Mouse (Mus musculus) kidney, adult 18-20 months (tissue): Measurements from ENCODE around the gene Gm49361.
"Not testable (repeated sequence)": the region's sequence is repeated elsewhere in the genome, so short reads cannot be mapped to it uniquely, and the experiment has no call there.

Source experiments
- DNase-seq: peaks from one replicate; pipeline ENCODE4 v3.0.0; 2021

Gene Gm49361

DNA sequence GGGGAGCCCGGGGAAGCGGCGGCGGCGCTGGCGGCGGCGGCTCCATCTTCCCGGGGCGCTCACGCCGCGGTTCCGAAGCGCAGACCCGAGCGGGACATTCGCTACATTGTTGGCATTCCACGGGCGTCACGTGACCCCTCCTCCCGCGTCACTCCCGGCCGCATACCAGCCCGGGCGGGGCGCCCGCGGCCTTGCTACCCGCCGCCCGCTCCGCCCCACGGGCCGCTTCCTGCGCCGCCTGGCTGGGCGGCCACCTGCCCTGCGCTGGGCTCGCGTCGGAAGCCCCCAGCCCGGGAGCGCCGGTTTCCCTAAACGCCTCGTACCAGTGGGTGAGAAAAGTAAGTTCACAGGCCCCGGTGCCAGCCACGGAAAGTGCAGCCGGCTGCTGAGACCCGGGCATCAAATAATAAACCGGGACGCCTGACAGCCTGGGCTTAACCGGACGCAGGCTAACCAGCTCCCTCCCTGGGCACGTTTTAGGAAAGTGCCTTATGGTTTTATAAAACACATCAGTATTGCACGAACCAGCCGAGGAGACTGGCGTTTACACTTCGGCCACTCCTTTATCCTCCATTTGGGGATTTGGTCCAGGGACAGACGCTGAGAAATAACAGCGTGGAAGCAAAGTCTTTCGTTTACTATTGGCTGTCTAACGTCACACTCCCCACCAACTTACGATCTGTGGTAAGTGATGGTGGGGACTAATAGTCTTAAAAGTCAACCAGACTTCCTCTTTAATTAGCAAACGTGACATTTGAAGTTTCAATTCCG lies at the start of gene Gm49361:
Gm49361 (minus strand) TSS at position 103 of the 771 bp plus-strand sequence.
- peak; percentile 97 for DNase-seq

- no peak for DNase-seq
Measured at GRCm38 (mm10) chr14:57791171-57791570, 45.3 kb upstream of the Gm49361 start.

DNA sequence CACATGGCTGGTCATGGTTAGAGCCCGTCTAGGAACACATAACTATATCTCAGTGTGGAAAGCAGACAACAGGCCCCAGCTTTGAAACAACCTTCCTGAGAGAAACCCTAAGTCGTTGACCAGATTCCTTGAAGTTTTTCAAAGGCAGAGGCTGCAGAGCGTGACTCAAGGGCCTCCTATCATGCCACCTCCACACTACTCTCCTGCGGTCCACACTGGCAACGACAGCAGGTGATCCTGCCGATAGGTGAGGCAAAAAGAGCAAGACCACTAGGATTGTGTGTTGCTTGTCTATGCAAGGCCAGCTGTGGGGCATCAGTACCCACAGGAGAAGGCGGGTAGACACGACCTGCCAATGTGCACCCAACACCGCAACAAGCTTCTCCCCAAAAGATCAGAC lies 43.9 kb upstream of the Gm49361 start:
- no peak for DNase-seq

DNA sequence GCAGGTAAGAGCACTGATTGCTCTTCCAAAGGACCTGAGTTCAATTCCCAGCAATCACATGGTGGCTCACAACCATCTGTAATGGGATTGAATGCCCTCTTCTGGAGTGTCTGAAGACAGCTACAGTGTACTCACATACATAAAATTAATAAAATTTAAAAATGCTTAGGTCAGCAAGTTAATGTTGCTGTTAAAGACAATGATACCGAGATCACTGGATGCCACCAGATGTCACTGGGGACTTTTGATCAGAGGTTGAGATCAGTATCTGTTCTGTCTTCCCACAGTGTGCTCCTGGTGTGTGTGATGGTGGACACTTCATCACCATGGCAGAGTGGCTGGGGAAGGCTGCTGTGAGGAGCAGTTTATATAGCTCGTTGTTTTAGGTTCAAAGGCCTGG lies 43.4 kb upstream of the Gm49361 start:
- no peak for DNase-seq

DNA sequence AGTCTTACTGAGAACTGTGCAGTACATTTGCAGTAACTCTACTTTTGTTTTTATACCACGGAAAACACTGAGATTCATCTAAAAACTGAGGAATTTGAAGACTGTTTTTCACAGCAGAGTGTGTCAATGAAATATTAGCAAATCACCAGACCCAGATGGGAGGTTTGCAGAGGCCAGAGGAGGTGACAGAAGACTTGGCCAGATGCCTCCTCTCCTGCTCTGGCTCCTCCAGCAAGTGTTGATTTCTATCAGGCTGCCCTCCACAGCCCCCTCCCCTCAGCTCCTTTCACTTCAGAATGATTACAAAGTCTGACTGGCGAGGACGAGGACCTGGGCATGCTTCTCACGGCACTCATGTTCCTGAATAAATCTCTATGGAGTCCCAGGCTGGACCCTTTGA lies 41.5 kb upstream of the Gm49361 start:
- DNase-seq = no peak

DNA sequence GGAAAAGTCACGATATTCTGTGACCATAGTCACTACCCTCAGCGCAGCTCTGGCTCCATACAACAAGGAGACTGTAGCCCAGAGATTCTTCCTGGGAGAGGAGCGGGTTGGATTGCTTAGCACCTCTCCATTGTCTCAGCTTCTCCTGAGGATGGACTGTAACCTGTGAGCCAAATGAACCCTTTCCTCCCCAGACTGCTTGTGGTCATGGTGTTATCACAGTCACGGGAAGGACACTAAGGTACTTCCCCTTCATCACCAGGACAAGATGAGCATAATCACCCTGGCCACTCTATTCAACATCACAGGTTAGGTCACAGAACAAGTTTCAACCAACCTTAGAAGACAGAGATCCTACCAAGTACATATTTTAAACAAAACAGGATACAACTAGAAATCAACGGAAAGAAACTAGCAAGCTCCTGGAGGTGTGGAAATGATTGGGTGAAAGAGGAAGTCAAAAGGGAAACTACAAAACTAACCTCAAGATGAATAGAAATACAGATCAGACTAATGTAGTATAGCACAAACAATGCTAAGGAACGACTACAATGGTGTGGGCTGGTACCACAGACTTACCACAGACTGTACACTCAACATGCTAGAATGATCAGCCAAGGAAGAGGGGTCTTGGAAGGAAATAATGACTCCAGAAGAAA lies 26.4 kb upstream of the Gm49361 start:
- DNase-seq = no peak

DNA sequence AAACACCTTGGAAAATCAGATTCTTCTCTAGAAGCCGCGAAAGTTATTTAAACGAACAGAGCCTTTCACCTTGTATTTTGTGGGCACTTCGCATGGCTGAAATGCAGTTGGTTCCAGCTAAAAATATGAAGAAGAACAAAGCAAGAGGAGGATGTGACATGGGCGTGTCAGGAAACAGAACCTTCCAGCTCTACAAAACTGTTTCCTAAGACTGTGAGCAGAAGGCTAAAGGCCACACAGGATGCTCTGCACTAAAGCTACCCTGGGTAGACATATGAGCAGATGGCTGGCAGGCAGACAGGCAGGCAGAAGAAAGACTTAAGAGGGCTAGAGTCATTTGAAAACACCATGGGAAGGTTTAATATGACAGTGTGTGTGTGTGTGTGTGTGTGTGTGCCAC lies 23.2 kb upstream of the Gm49361 start:
- DNase-seq = no peak

- no peak for DNase-seq
Measured at GRCm38 (mm10) chr14:57760447-57761412, 14.8 kb upstream of the Gm49361 start.

DNA sequence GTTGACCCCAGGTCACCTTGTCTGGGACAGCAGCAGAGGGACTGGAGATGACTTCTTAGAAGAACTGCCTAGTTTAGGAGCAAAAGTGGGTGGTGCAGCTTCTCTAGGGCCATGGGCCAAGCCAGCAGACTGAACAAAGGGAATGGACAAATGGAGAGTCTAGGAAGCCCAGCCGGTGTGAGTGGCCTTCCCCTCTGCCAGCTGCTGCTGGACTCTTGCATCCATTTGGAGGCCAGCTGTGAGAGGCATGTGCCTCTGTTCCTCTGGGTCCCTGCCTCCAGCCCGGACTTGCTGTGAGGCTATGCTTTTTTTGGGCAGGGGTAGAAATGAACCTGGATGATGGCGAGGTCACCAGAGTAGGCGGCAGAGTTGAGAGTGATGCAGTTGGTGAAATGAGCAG lies 12.3 kb upstream of the Gm49361 start, which contains the start of gene Lats2:
Lats2 (minus strand) TSS at position 152 of the 400 bp plus-strand sequence.
- no peak for DNase-seq

- no peak for DNase-seq
Measured at GRCm38 (mm10) chr14:57756094-57756493, 10.2 kb upstream of the Gm49361 start.

GRCm38 (mm10) chr14:57755661-57756060 lies 9.8 kb upstream of the Gm49361 start:
- no peak for DNase-seq

DNA sequence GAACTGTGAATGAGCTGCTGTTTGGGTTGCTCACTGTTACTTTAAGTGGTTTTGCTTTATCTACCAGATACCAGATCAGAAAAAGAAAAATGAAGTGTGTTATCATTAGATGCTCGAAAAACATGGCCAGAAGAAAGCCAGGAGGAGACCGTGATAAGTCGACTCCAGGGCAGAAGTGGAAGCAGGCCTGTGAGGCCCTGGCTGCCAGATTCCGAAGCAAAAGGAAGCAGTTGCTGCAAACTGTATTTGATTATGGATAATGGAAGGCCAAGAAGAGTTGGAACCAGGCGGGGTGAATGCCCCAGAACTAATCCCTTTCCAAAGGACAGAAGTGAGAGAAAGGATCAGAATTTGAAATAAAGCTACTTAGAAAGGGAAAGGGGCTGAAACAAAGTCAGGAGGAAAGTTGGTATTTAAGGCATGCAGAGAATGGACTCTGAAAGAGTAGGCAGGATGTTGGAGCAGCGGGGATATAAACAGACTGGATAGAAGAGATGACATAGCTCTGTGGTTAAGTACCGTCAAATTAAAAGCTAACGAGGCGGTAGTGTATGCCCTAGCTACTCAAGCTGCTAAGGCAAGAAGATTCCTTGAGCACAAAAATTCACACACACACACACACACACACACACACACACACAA lies 7.6 kb upstream of the Gm49361 start:
- no peak for DNase-seq

GRCm38 (mm10) chr14:57751006-57751405 lies 5.1 kb upstream of the Gm49361 start:
- not testable (repeated sequence) for DNase-seq

DNA sequence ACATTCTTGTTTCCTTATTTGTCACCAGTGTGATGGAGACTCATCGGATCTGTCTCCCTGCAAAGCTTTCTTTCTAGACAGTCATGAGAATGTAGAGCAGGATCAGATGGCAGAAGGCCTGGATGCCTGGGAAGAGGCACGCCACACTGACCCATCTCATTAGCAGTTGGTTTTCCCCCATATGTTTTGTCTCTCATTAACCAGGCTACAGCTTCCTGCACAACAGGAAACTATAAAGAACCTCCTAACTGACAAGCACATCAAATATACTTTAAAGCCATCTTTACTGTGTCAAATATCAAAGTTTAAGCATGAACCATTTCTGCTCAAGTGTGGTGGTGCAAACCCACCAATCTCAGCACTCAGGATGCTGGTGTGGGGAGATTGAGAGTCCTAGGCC lies 3.6 kb upstream of the Gm49361 start:
- no peak for DNase-seq

- DNase-seq = peak; percentile 76
Measured at GRCm38 (mm10) chr14:57745291-57745969, 473 bp downstream of the Gm49361 start.

DNA sequence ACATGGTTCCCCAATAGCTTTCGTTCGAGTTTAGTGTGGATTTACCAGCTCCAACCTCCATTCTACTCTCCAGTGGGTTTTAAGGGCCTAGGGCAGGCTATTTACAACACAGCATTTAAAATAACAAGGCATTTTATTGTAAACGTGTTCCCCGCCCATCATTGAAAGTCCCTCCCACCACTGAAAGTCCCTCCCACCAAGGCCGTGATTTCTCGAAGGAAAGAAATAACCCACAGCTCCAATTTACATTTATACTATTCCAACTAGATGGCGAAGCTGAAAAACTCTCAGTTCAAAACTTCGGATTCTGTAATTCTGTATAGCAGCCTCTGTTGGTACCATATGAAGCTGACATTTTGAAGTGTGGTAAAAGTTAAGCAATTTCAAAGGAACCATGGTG lies 1.4 kb downstream of the Gm49361 start:
- DNase-seq = peak; percentile 51

- no peak for DNase-seq
Measured at GRCm38 (mm10) chr14:57740651-57741050, 5.3 kb downstream of the Gm49361 start.

- no peak for DNase-seq
Measured at GRCm38 (mm10) chr14:57737089-57737488, 8.8 kb downstream of the Gm49361 start.

GRCm38 (mm10) chr14:57736141-57736540 lies 9.8 kb downstream of the Gm49361 start:
- DNase-seq = no peak

- no peak for DNase-seq
Measured at GRCm38 (mm10) chr14:57732668-57733293, 13.1 kb downstream of the Gm49361 start.

GRCm38 (mm10) chr14:57730527-57730926 lies 15.4 kb downstream of the Gm49361 start:
- peak; percentile 80 for DNase-seq
